Mouse (Mus musculus): ENCODE data around the gene Tbxa2r. TPM values are rescaled to one million over a fixed set of nuclear protein-coding genes. Genes with fewer than 3 reads are reported as not detected.

The Tbxa2r gene
- total and polyA plus RNA-seq, 3 experiments: 0.12 to 0.30 (median 0.13) TPM

GRCm38 (mm10) chr10:81378553-81379182, 50.1 kb downstream of the Tbxa2r start (continued):
- TF ChIP-seq USF2 (conservative IDR thresholded peaks at IDR 0.05; ENCODE audit: low read depth, low read length): no peak
- TF ChIP-seq MAX (IDR thresholded peaks at IDR 0.05; ENCODE audit: low read length): peak; percentile 59; the same call in 1 of the 2 replicates
- TF ChIP-seq ZMIZ1 (IDR thresholded peaks at IDR 0.05; ENCODE audit: low read depth, low read length): peak; percentile 49
- no peak for TF ChIP-seq ETS1 (conservative IDR thresholded peaks at IDR 0.05; ENCODE audit: low read depth, low read length)
- peak; percentile 62 for TF ChIP-seq POLR2A (IDR thresholded peaks at IDR 0.05; ENCODE audit: low read depth, low read length)
- TF ChIP-seq RCOR1 (conservative IDR thresholded peaks at IDR 0.05; ENCODE audit: low read depth, low read length): no peak
- no peak for TF ChIP-seq CHD1 (IDR thresholded peaks at IDR 0.05; ENCODE audit: low read depth, low read length)
- TF ChIP-seq CTCF (conservative IDR thresholded peaks at IDR 0.05 in 1 of 2, IDR thresholded peaks at IDR 0.05 in 1 of 2; ENCODE audit: low read depth in 2 of 2, low read length in 2 of 2): no peak
- 0 out of 2 replicates have a peak, but pooled peaks have one; percentile 35 for TF ChIP-seq E2F4 (IDR thresholded peaks at IDR 0.05; ENCODE audit: insufficient replicate concordance, low read depth, low read length)
- TF ChIP-seq ELF1 (IDR thresholded peaks at IDR 0.05; ENCODE audit: low read depth, low read length): peak; percentile 95
- 0 out of 2 replicates have a peak, but pooled peaks have one; percentile 38 for TF ChIP-seq POLR2AphosphoS2 (IDR thresholded peaks at IDR 0.05; ENCODE audit: low read depth, low read length)
- TF ChIP-seq ZKSCAN1 (IDR thresholded peaks at IDR 0.05; ENCODE audit: borderline replicate concordance, low read depth, low read length): no peak
- TF ChIP-seq TCF12 (IDR thresholded peaks at IDR 0.05; ENCODE audit: low read depth, low read length): no peak
- no peak for TF ChIP-seq JUND (conservative IDR thresholded peaks at IDR 0.05; ENCODE audit: low read depth, low read length)
- peak; percentile 39 for TF ChIP-seq NELFE (IDR thresholded peaks at IDR 0.05; ENCODE audit: low read depth, low read length)
- peak; percentile 69 for TF ChIP-seq IRF4 (IDR thresholded peaks at IDR 0.05; ENCODE audit: low read depth, low read length)
- TF ChIP-seq TBP (conservative IDR thresholded peaks at IDR 0.05; ENCODE audit: low read depth, low read length): peak; percentile 91
- TF ChIP-seq MEF2A (IDR thresholded peaks at IDR 0.05; ENCODE audit: borderline replicate concordance, low read depth, low read length): peak; percentile 29; the same call in 1 of the 2 replicates
- TF ChIP-seq USF1 (IDR thresholded peaks at IDR 0.05; ENCODE audit: low read depth, low read length): no peak
- no peak for TF ChIP-seq PAX5 (IDR thresholded peaks at IDR 0.05; ENCODE audit: low read length)

GRCm38 (mm10) chr10:81379183-81379553, 50.6 kb downstream of the Tbxa2r start:
- Histone ChIP-seq H3K9ac (ENCODE audit: insufficient read depth, low read depth) (peak overlapping the region; percentile 58), H3K4me3 (replicated peaks in 1 of 3; ENCODE audit: low read depth in 2 of 3, low read length in 2 of 3, poor library complexity in 1 of 3) (peak overlapping the region; percentile 53 to 90 (median 59)), H3K4me1 (ENCODE audit: control insufficient read depth in 1 of 2, insufficient read depth in 2 of 2) (peaks cover 4 to 30% of the 10 kb centered on the region in 2 experiments; a peak in 3 of 4 replicates), H3K27me3 (replicated peaks) (no peaks in the 10 kb centered on the region), H3K9me3 (replicated peaks; ENCODE audit: low read length) (no peaks in the 10 kb centered on the region), H3K27ac (ENCODE audit: insufficient read depth, low read depth) (no peak overlapping the region), H3K79me2 (replicated peaks; ENCODE audit: control insufficient read depth, extremely low read depth, insufficient read depth, poor library complexity, severe bottlenecking) (peaks cover 31% of the 10 kb centered on the region), H3K4me2 (ENCODE audit: insufficient read depth, low read depth, poor library complexity, severe bottlenecking) (peak overlapping the region; percentile 47), H3K36me3 (replicated peaks in 1 of 2; ENCODE audit: control insufficient read depth in 1 of 2, insufficient read depth in 1 of 2, low read length in 1 of 2) (peaks cover 6 to 12% of the 10 kb centered on the region in 2 experiments)
- in situ Hi-C loops (cut with MboI; ENCODE audit: low pct_ligation_motif_present, low pct_unique_long_range_greater_than_20kb, low sequenced_read_pairs) (no loop called here), dilution Hi-C loops (cut with MboI; ENCODE audit: extremely low pct_ligation_motif_present, extremely low pct_unique_long_range_greater_than_20kb, low sequenced_read_pairs) (no loop called here)
- no peak for DNase-seq (ENCODE audit: extremely low read depth)
- TF ChIP-seq SIN3A (IDR thresholded peaks at IDR 0.05; ENCODE audit: low read length) (no peak), RCOR1 (conservative IDR thresholded peaks at IDR 0.05; ENCODE audit: low read depth, low read length) (no peak), BHLHE40 (IDR thresholded peaks at IDR 0.05; ENCODE audit: low read depth, low read length) (no peak), ETS1 (conservative IDR thresholded peaks at IDR 0.05; ENCODE audit: low read depth, low read length) (no peak), MAZ (IDR thresholded peaks at IDR 0.05; ENCODE audit: low read depth, low read length) (no peak)
